Mouse (Mus musculus) lung, postnatal 10 days (tissue): ENCODE results near the gene Bola3.

Experiments
- DNase-seq: peaks from one replicate; pipeline ENCODE4 v3.0.0; 2021

Gene Bola3

GRCm38 (mm10) chr6:83396711-83397110 is 47.8 kb downstream of the Bola3 start:
- DNase-seq, result no peak

- DNase-seq, result no peak
Measured at GRCm38 (mm10) chr6:83397728-83398127, 48.8 kb downstream of the Bola3 start.

- DNase-seq, result no peak
Measured at GRCm38 (mm10) chr6:83399790-83400189, 50.8 kb downstream of the Bola3 start.

- DNase-seq, result no peak
Measured at GRCm38 (mm10) chr6:83403481-83403880, 54.5 kb downstream of the Bola3 start.

GRCm38 (mm10) chr6:83404571-83404970 is 55.6 kb downstream of the Bola3 start:
- no peak for DNase-seq

- DNase-seq, result no peak
Measured at GRCm38 (mm10) chr6:83405511-83406064, 56.6 kb downstream of the Bola3 start.

- no peak for DNase-seq
Measured at GRCm38 (mm10) chr6:83408510-83408909, 59.6 kb downstream of the Bola3 start.
